Mouse (Mus musculus) ES-Bruce4 (cell line): ENCODE measurements around the gene Slc46a3. TPM values are rescaled to one million over a fixed set of nuclear protein-coding genes. Genes with fewer than 3 reads are reported as not detected.
A peak's percentile ranks its signal among the peaks of the same experiment; 100 is the strongest.

Experiments used
- H3K27ac ChIP-seq: 2 replicates; pipeline ENCODE4 v1.5.1; 2012; ENCODE audit warnings: low read length, inconsistent platforms; ENCODE audit not compliant: insufficient read depth
- H3K27me3 ChIP-seq: 2 replicates; pipeline ENCODE4 v1.6.1; 2012; ENCODE audit warnings: mild to moderate bottlenecking, low read length, inconsistent platforms; ENCODE audit not compliant: control insufficient read depth, poor library complexity, insufficient read depth, severe bottlenecking
- H3K36me3 ChIP-seq: 2 replicates; pipeline ENCODE4 v1.6.1; 2012; ENCODE audit warnings: inconsistent platforms, mild to moderate bottlenecking, low read length, moderate library complexity; ENCODE audit not compliant: control insufficient read depth, poor library complexity, insufficient read depth, severe bottlenecking
- H3K4me1 ChIP-seq: one replicate; pipeline ENCODE4 v1.8.1; 2011; ENCODE audit warnings: low read length; ENCODE audit not compliant: control insufficient read depth, insufficient read depth
- H3K4me3 ChIP-seq: 2 replicates; pipeline ENCODE4 v1.5.1; 2011; ENCODE audit warnings: low read depth, mild to moderate bottlenecking, low read length
- H3K9ac ChIP-seq: 2 replicates; pipeline ENCODE4 v1.6.1; 2012; ENCODE audit warnings: low read depth, mild to moderate bottlenecking, inconsistent platforms; ENCODE audit not compliant: poor library complexity, severe bottlenecking
- H3K9me3 ChIP-seq: replicated peaks from 2 replicates; pipeline ENCODE4 v1.6.1; 2012; ENCODE audit warnings: mild to moderate bottlenecking, low read length, inconsistent platforms; ENCODE audit not compliant: control insufficient read depth, poor library complexity, insufficient read depth, severe bottlenecking
- CTCF ChIP-seq: IDR thresholded peaks from one replicate; pipeline ENCODE4 v1.8.1; 2011; ENCODE audit warnings: low read depth, low read length
- EP300 ChIP-seq: IDR thresholded peaks from 2 replicates; pipeline ENCODE4 v1.6.1; 2011; ENCODE audit warnings: low read depth, low read length; ENCODE audit not compliant: insufficient read depth
- POLR2A ChIP-seq: IDR thresholded peaks from one replicate; pipeline ENCODE4 v1.8.1; 2011; ENCODE audit warnings: low read length; ENCODE audit not compliant: insufficient read depth
- polyA plus RNA-seq: library from polyadenylated mRNA; stranded (reverse); fragments of >200 nt; gene quantifications from 2 replicates; pipeline ENCODE4 v1.2.4, GENCODE M21; 2011; ENCODE audit warnings: low read depth; ENCODE audit not compliant: missing spikeins, insufficient read depth, insufficient read length

Gene Slc46a3
- polyA plus RNA-seq, 1 experiment = 2.5 TPM

GRCm38 (mm10) chr5:147850194-147850593, 44.4 kb downstream of the Slc46a3 start:
- Histone ChIP-seq H3K4me3 (no peak overlapping the region), H3K9ac (no peak overlapping the region), H3K9me3 (no peaks in the 10 kb centered on the region), H3K27ac (no peak overlapping the region), H3K4me1 (peaks cover 4% of the 10 kb centered on the region), H3K36me3 (no peaks in the 10 kb centered on the region), H3K27me3 (no peaks in the 10 kb centered on the region)
- no peak for TF ChIP-seq CTCF
- TF ChIP-seq POLR2A = no peak
- TF ChIP-seq EP300 = no peak

DNA sequence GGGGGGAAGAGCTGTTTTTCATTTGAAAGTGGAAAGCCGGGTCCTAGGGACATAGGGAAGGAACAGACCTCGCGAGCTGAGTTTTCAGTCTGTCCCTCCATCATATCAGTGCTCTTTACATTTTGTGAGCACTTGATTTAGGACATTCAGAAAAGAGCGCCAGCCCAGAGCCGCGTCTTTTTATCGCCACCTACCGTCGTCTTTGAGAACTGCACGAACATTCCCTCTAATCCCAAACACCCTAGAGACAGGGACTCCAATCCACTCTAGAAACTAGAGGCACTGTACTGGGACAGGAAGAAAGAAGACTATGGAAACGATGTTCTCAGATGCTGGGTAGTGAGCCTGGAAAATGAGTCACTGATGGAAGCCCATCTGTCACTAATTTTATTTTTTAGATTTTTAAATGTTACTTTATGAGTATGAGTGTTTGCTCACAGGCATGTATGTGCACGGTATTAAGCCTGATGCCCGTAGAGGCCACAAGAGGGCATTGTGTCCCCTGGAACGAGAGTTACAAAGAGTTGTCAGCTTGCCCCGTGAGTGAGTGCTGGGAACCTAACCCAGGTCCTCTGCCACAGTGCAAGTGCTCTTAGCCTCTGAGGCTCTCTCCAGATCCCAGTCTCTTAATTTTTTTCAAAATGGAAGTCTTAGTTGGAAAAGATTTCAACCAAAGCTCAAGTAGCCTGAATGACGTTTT, 46.3 kb downstream of the Slc46a3 start:
- Histone ChIP-seq H3K27me3 (no peaks in the 10 kb centered on the region), H3K4me3 (no peak overlapping the region), H3K9ac (no peak overlapping the region), H3K9me3 (no peaks in the 10 kb centered on the region), H3K27ac (no peak overlapping the region), H3K4me1 (peaks cover 5% of the 10 kb centered on the region), H3K36me3 (no peaks in the 10 kb centered on the region)
- no peak for TF ChIP-seq POLR2A
- TF ChIP-seq CTCF = peak; percentile 72
- TF ChIP-seq EP300 = no peak

DNA sequence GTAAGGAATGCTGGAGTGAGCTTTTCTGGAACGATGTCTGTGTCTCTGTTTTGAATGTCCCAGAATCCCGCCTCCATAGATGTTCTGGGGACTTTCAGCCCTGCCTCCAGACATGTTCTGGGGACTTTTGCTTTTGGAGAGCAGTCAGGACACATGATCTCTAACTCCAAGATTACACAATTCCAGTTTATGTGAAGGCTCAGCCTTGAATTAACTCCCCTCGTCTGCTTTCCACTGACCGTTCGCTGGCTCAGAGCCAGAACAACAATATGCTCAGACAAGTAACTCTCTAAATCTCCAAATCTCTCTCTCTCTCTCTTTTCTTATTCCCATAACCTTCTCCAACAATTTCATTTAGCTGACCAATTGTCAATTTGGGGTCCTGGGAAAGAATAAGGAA, 47.3 kb downstream of the Slc46a3 start:
- H3K27me3 ChIP-seq = no peaks in the 10 kb centered on the region
- H3K4me1 ChIP-seq = peaks cover 2% of the 10 kb centered on the region
- H3K9ac ChIP-seq = no peak overlapping the region

GRCm38 (mm10) chr5:147845319-147845718, 49.3 kb downstream of the Slc46a3 start:
- Histone ChIP-seq H3K27me3 (no peaks in the 10 kb centered on the region), H3K9me3 (no peaks in the 10 kb centered on the region), H3K36me3 (no peaks in the 10 kb centered on the region), H3K4me1 (peaks cover 2% of the 10 kb centered on the region), H3K4me3 (no peak overlapping the region), H3K27ac (no peak overlapping the region), H3K9ac (no peak overlapping the region)
- no peak for TF ChIP-seq CTCF
- no peak for TF ChIP-seq POLR2A
- TF ChIP-seq EP300 = no peak

More for the DNA sequence above, 47.3 kb downstream of the Slc46a3 start:
- TF ChIP-seq CTCF (no peak), EP300 (no peak), POLR2A (no peak)
- Histone ChIP-seq H3K36me3 (no peaks in the 10 kb centered on the region), H3K9me3 (no peaks in the 10 kb centered on the region), H3K27ac (no peak overlapping the region), H3K4me3 (no peak overlapping the region)

DNA sequence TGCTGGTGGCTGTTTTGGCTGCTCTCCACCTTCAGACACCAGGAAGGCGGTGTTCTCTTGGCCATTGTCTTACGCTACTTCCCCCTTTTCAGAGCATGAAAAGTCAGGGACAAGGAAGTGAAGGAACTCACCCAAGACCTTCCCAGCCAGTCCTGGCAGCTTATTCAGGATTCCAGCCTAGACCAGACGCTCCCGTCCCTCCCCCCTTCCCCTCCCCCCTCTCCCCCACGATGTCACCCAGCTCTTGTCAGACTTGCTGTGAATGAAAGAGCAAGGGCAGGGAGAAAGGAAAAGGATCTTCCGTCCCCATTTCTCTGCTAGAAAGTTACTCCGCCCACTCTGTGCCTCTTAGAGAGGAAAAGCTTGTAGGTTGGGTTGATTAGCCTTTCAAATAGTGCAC, 51.3 kb downstream of the Slc46a3 start:
- H3K9me3 ChIP-seq = no peaks in the 10 kb centered on the region
- H3K27me3 ChIP-seq = no peaks in the 10 kb centered on the region
- H3K4me1 ChIP-seq = peaks cover 4% of the 10 kb centered on the region
- no peaks in the 10 kb centered on the region for H3K36me3 ChIP-seq
- TF ChIP-seq CTCF (no peak), POLR2A (no peak), EP300 (no peak)
- no peak overlapping the region for H3K4me3 ChIP-seq
- no peak overlapping the region for H3K9ac ChIP-seq
- peak overlapping the region; percentile 65; the same call in 1 of the 2 replicates for H3K27ac ChIP-seq

GRCm38 (mm10) chr5:147839418-147839817, 55.2 kb downstream of the Slc46a3 start:
- H3K9ac ChIP-seq = no peak overlapping the region
- no peaks in the 10 kb centered on the region for H3K36me3 ChIP-seq
- H3K4me1 ChIP-seq = peaks cover 7% of the 10 kb centered on the region
- TF ChIP-seq CTCF (no peak), EP300 (no peak), POLR2A (no peak)
- no peaks in the 10 kb centered on the region for H3K27me3 ChIP-seq
- no peak overlapping the region for H3K27ac ChIP-seq
- H3K9me3 ChIP-seq = no peaks in the 10 kb centered on the region
- H3K4me3 ChIP-seq = no peak overlapping the region
